Mouse (Mus musculus): Measurements from ENCODE around the gene Kctd3. TPM values are rescaled to one million over a fixed set of nuclear protein-coding genes. Genes with fewer than 3 reads are reported as not detected.
"Not testable (repeated sequence)": the region's sequence is repeated elsewhere in the genome, so short reads cannot be mapped to it uniquely, and the experiment has no call there.

The Kctd3 gene
- polyA plus RNA-seq, 1 experiment = 25.4 TPM

DNA sequence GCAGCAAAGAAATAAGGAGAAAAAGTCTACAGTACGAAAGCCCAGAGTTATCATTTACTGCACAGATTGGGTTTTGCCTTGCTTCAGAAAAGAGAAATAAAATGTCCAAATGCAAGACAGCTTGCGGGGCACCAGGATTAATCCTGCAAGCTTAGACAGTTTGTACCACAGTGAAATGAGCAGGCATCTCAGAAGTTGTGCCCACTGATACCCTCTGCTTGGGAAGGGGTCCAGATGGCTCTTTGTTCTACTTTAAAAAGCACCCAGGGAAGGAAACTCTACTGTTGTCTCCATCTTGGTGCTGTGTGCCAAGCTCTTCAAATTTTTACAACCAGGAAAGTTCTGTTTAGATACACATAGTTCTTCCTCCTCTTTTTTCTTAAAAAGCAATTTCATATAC is 40.7 kb upstream of the Kctd3 start:
- Histone ChIP-seq H3K27me3 (ENCODE audit: control insufficient read depth, insufficient read depth, low read length) (no peaks in the 10 kb centered on the region), H3K36me3 (ENCODE audit: control insufficient read depth, insufficient read depth, low read length) (no peaks in the 10 kb centered on the region), H3K4me3 (ENCODE audit: extremely low read depth, insufficient read depth, insufficient read length) (no peak overlapping the region), H3K4me1 (ENCODE audit: control insufficient read depth, insufficient read depth, insufficient read length) (no peaks in the 10 kb centered on the region), H3K27ac (ENCODE audit: insufficient read depth, low read length) (no peak overlapping the region)
- DNase-seq (ENCODE audit: low read depth in 1 of 2, low spot score in 2 of 2) = no peak
- 93% methylated on average over 2 of the region's 2 CpGs for WGBS
- no peak for TF ChIP-seq CTCF (IDR thresholded peaks at IDR 0.05; ENCODE audit: extremely low read depth, insufficient read depth, insufficient read length, insufficient replicate concordance)
- no peak for TF ChIP-seq POLR2A (IDR thresholded peaks at IDR 0.05; ENCODE audit: low read depth, low read length)

- no peaks in the 10 kb centered on the region for H3K36me3 ChIP-seq (ENCODE audit: control insufficient read depth, insufficient read depth, low read length)
- H3K4me3 ChIP-seq (ENCODE audit: extremely low read depth, insufficient read depth, insufficient read length) = no peak overlapping the region
- TF ChIP-seq CTCF (IDR thresholded peaks at IDR 0.05; ENCODE audit: extremely low read depth, insufficient read depth, insufficient read length, insufficient replicate concordance) (no peak), POLR2A (IDR thresholded peaks at IDR 0.05; ENCODE audit: low read depth, low read length) (no peak)
- DNase-seq (ENCODE audit: low read depth in 1 of 2, low spot score in 2 of 2) = no peak
- no peak overlapping the region for H3K27ac ChIP-seq (ENCODE audit: insufficient read depth, low read length)
- H3K4me1 ChIP-seq (ENCODE audit: control insufficient read depth, insufficient read depth, insufficient read length) = no peaks in the 10 kb centered on the region
- no peaks in the 10 kb centered on the region for H3K27me3 ChIP-seq (ENCODE audit: control insufficient read depth, insufficient read depth, low read length)
- WGBS = 82% methylated on average over 3 of the region's 3 CpGs
Observed at GRCm38 (mm10) chr1:189047918-189048317, 40.3 kb upstream of the Kctd3 start.

GRCm38 (mm10) chr1:189046831-189047230 is 39.2 kb upstream of the Kctd3 start:
- H3K36me3 ChIP-seq (ENCODE audit: control insufficient read depth, insufficient read depth, low read length) = no peaks in the 10 kb centered on the region
- H3K4me3 ChIP-seq (ENCODE audit: extremely low read depth, insufficient read depth, insufficient read length) = no peak overlapping the region
- H3K27ac ChIP-seq (ENCODE audit: insufficient read depth, low read length) = no peak overlapping the region
- TF ChIP-seq CTCF (IDR thresholded peaks at IDR 0.05; ENCODE audit: extremely low read depth, insufficient read depth, insufficient read length, insufficient replicate concordance) (no peak), POLR2A (IDR thresholded peaks at IDR 0.05; ENCODE audit: low read depth, low read length) (no peak)
- no peaks in the 10 kb centered on the region for H3K4me1 ChIP-seq (ENCODE audit: control insufficient read depth, insufficient read depth, insufficient read length)
- 58% methylated on average over 3 of the region's 3 CpGs for WGBS
- H3K27me3 ChIP-seq (ENCODE audit: control insufficient read depth, insufficient read depth, low read length) = no peaks in the 10 kb centered on the region
- no peak for DNase-seq (ENCODE audit: low read depth in 1 of 2, low spot score in 2 of 2)

DNA sequence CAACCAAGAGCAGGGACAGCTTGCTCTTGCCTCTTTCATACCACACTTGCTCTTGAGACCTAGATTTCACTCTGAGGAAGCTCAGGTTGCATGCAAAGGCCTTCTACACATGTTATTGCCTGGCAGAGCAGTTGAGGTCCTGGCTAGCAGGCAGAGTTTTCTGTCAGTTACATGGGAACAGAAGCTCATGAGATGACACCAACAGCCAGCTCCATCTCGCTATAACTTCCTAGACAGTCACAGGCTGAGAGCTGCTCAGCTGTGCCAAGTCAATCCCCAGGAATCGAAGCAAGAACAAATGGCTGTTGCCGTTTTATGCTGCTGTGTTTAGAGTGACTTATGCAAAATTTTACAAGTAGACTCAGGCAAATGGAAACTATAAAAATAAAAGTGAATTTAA is 38.7 kb upstream of the Kctd3 start:
- TF ChIP-seq POLR2A (IDR thresholded peaks at IDR 0.05; ENCODE audit: low read depth, low read length) (no peak), CTCF (IDR thresholded peaks at IDR 0.05; ENCODE audit: extremely low read depth, insufficient read depth, insufficient read length, insufficient replicate concordance) (no peak)
- Histone ChIP-seq H3K4me3 (ENCODE audit: extremely low read depth, insufficient read depth, insufficient read length) (no peak overlapping the region), H3K4me1 (ENCODE audit: control insufficient read depth, insufficient read depth, insufficient read length) (no peaks in the 10 kb centered on the region; the same call in 1 of the 2 replicates), H3K27ac (ENCODE audit: insufficient read depth, low read length) (no peak overlapping the region), H3K27me3 (ENCODE audit: control insufficient read depth, insufficient read depth, low read length) (no peaks in the 10 kb centered on the region), H3K36me3 (ENCODE audit: control insufficient read depth, insufficient read depth, low read length) (no peaks in the 10 kb centered on the region)
- no peak for DNase-seq (ENCODE audit: low read depth in 1 of 2, low spot score in 2 of 2)
- 87% methylated on average over 3 of the region's 3 CpGs for WGBS

DNA sequence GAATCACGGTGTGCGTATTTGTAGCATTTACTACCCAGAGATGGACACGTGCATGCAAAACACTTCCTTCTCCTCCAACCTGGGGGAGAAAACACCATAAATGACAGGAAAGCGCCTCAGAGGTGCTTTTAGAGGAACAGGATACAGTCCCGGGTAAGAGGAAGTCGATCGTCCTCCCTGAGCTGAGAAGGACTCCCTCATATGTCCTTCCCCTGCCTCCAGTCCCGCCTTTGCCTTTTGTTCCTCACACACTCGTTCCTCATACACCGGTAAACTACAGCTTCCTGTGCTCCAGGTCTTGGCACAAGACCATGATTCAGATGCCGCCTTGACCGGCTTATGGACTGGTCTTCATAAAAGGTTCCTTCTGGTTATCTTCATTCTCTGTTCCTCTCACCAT is 33.6 kb upstream of the Kctd3 start:
- Histone ChIP-seq H3K4me1 (ENCODE audit: control insufficient read depth, insufficient read depth, insufficient read length) (no peaks in the 10 kb centered on the region; the same call in 1 of the 2 replicates), H3K27me3 (ENCODE audit: control insufficient read depth, insufficient read depth, low read length) (no peaks in the 10 kb centered on the region), H3K27ac (ENCODE audit: insufficient read depth, low read length) (no peak overlapping the region), H3K36me3 (ENCODE audit: control insufficient read depth, insufficient read depth, low read length) (no peaks in the 10 kb centered on the region), H3K4me3 (ENCODE audit: extremely low read depth, insufficient read depth, insufficient read length) (no peak overlapping the region)
- WGBS = 6% methylated on average over 12 of the region's 12 CpGs
- DNase-seq (ENCODE audit: low read depth in 1 of 2, low spot score in 2 of 2) = no peak
- no peak for TF ChIP-seq POLR2A (IDR thresholded peaks at IDR 0.05; ENCODE audit: low read depth, low read length)
- TF ChIP-seq CTCF (IDR thresholded peaks at IDR 0.05; ENCODE audit: extremely low read depth, insufficient read depth, insufficient read length, insufficient replicate concordance) = no peak

DNA sequence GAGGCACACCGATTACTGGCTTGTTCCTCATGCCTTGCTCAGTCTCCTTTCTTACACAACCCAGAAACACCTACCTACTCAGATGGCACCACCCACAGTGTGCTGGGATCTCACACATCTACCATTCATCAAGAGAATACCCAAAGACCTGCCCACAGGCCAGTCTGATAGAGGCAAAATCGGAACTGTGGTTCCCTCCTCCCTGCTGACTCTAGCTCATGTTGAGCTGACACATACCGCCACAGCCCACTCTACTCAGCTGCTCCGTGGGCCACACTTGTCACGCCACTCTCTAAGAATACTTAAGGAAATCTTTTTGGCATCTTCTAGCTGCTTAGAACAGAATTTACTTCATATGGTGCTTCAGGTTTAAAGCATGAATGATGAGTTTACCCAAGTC is 31.7 kb upstream of the Kctd3 start:
- Histone ChIP-seq H3K27ac (ENCODE audit: insufficient read depth, low read length) (no peak overlapping the region), H3K4me1 (ENCODE audit: control insufficient read depth, insufficient read depth, insufficient read length) (no peaks in the 10 kb centered on the region; the same call in 1 of the 2 replicates), H3K36me3 (ENCODE audit: control insufficient read depth, insufficient read depth, low read length) (no peaks in the 10 kb centered on the region), H3K27me3 (ENCODE audit: control insufficient read depth, insufficient read depth, low read length) (no peaks in the 10 kb centered on the region), H3K4me3 (ENCODE audit: extremely low read depth, insufficient read depth, insufficient read length) (no peak overlapping the region)
- TF ChIP-seq POLR2A (IDR thresholded peaks at IDR 0.05; ENCODE audit: low read depth, low read length) (no peak), CTCF (IDR thresholded peaks at IDR 0.05; ENCODE audit: extremely low read depth, insufficient read depth, insufficient read length, insufficient replicate concordance) (no peak)
- 87% methylated on average over 5 of the region's 5 CpGs for WGBS
- DNase-seq (ENCODE audit: low read depth in 1 of 2, low spot score in 2 of 2) = no peak

DNA sequence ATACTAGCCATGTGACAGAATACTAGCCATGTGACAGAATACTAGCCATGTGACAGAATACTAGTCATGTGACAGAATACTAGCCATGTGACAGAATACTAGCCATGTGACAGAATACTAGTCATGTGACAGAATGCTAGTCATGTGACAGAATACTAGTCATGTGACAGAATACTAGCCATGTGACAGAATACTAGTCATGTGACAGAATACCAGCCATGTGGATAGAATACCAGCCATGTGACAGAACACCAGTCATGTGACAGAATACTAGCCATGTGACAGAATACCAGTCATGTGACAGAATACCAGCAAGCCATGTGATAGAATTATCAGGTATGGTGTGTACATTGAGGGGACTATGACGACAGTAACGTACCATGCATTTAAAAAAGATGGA is 25.2 kb upstream of the Kctd3 start:
- H3K27me3 ChIP-seq (ENCODE audit: control insufficient read depth, insufficient read depth, low read length); H3K27ac ChIP-seq (ENCODE audit: insufficient read depth, low read length); H3K4me3 ChIP-seq (ENCODE audit: extremely low read depth, insufficient read depth, insufficient read length); H3K4me1 ChIP-seq (ENCODE audit: control insufficient read depth, insufficient read depth, insufficient read length); H3K36me3 ChIP-seq (ENCODE audit: control insufficient read depth, insufficient read depth, low read length); DNase-seq (ENCODE audit: low read depth in 1 of 2, low spot score in 2 of 2): not testable (repeated sequence)
- 91% methylated on average over 2 of the region's 2 CpGs for WGBS
